In the genomic region with DNA sequence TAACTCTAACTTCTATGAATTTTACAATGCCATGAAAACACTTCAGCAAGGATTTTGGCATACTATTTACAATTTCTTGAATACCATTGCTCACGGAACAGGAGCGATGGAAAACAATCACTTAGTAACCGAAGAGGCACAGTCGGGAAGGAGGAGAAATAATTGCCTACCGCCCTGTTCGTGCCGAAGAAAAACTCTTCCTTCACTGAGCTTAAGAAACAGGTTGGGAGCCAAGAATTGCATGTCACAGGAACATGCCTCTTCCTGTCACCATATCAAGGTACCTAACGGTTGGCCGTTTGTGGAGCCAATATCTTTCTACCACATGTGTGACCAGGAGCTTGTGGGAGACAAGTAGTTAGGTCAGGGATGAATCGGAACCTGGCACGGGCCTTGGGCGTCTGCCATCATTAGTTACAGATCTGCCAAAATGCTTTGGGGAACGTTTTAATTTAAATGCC, we compare ENCODE assay signal across 14 mouse cellular contexts. TPM values are rescaled to one million over a fixed set of nuclear protein-coding genes. Genes with fewer than 3 reads are reported as not detected.
DNase-seq lines count a peak whose midpoint lies in the region; ATAC-seq lines count a peak whose summit lies in the region.
"Had no signal": no experiment of that assay in that cellular context is flagged by ENCODE, and none has a peak within 500 bp of the region (broad histone marks: within the 10 kb centered on the region; RNA-seq: fewer than 3 reads in every experiment).

No protein-coding gene starts in this region.

- 0 out of 2 replicates have a peak, but pooled peaks cover 10% of the 10 kb centered on the region for H3K27me3 ChIP-seq in embryonic facial prominence, embryonic 10.5 days (replicated peaks; ENCODE audit: low read depth, poor library complexity, severe bottlenecking)
- H3K27me3 ChIP-seq: neural tube, embryonic 15.5 days had no signal

- peak; percentile 67 for DNase-seq in adrenal gland, adult 2 months
- no peak for DNase-seq in adrenal gland, adult 18-20 months (ENCODE audit: low spot score in 2 of 2)
- peak; percentile 18 for DNase-seq in left cerebral cortex, postnatal 4 days
- DNase-seq in left cerebral cortex, postnatal 14 days (ENCODE audit: low spot score in 2 of 2) = no peak
- peak; percentile 65 for DNase-seq in cerebellum, adult 9-10 months
- no peak for DNase-seq in embryonic facial prominence, embryonic 10.5 days (ENCODE audit: low spot score)
- no peak for DNase-seq in layer of hippocampus, adult 11-12 months (ENCODE audit: low spot score)
- DNase-seq: kidney, postnatal 14 days; lung, postnatal 4 days; right cerebral cortex, adult 18-20 months had no signal

- H3K36me3 ChIP-seq in embryonic facial prominence, embryonic 10.5 days (replicated peaks) = no peaks in the 10 kb centered on the region
- H3K36me3 ChIP-seq: forebrain, embryonic 12.5 days; neural tube, embryonic 15.5 days had no signal

- H3K4me3 ChIP-seq in embryonic facial prominence, embryonic 10.5 days = no peak overlapping the region
- H3K4me3 ChIP-seq: forebrain, embryonic 12.5 days; neural tube, embryonic 15.5 days had no signal

- WGBS in embryonic facial prominence, embryonic 10.5 days = 87% methylated on average over 13 of the region's 13 CpGs

- intact Hi-C loops in left cerebral cortex, postnatal 4 days (cut with DNase I) = loop anchor here (5.0 to 10.0 kb wide), 2 partner anchors 215 to 288 kb away; a partner anchor contains a TSS
- intact Hi-C loops in left cerebral cortex, postnatal 14 days (cut with DNase I) = loop anchor here (5.0 to 10.0 kb wide), 2 partner anchors 100 to 288 kb away; no protein-coding TSS in a partner anchor

- no peak overlapping the region for H3K27ac ChIP-seq in embryonic facial prominence, embryonic 10.5 days (replicated peaks)
- H3K27ac ChIP-seq: forebrain, embryonic 12.5 days; neural tube, embryonic 15.5 days; stomach, postnatal 0 days had no signal

- H3K4me1 ChIP-seq in embryonic facial prominence, embryonic 10.5 days = peaks cover 22% of the 10 kb centered on the region

- peak; percentile 54 for ATAC-seq in megakaryocyte progenitor cell, adult 5-6 weeks (replicated peaks; ENCODE audit: poor library complexity)

- H3K9me3 ChIP-seq in embryonic facial prominence, embryonic 10.5 days = no peaks in the 10 kb centered on the region
- H3K9me3 ChIP-seq: forebrain, embryonic 12.5 days; neural tube, embryonic 15.5 days had no signal

RNA-seq across cellular contexts. Expression of a gene that starts 2.3 kb away (rescaled TPM):
- 10 to 100 TPM; 46.8 to 55.0 TPM for total RNA-seq in adrenal gland, adult 2 months (2021)
- 8.9 and 11.6 TPM in 2 replicates for polyA plus RNA-seq in adrenal gland, adult 2 months (2012; rRNA removed)
- 10 to 100 TPM; 48.7 to 58.0 TPM for total RNA-seq in adrenal gland, adult 18-20 months (2021)
- total RNA-seq in left cerebral cortex, postnatal 4 days (2021) = 10 to 100 TPM; 51.2 to 52.0 TPM
- total RNA-seq in left cerebral cortex, postnatal 14 days (2021) = 10 to 100 TPM; 75.0 to 76.0 TPM
- total RNA-seq in megakaryocyte progenitor cell, adult 5-6 weeks (2015) = 25.0 and 29.6 TPM in 2 replicates
- 28.1 and 28.5 TPM in 2 replicates for total RNA-seq in megakaryocyte progenitor cell, adult 5-6 weeks (2017)
- 5.1 and 6.0 TPM in 2 replicates for polyA plus RNA-seq in embryonic facial prominence, embryonic 10.5 days (2016; fragmentation: Nextera tagmentation; extraction: Ambion mirVana)

Comparison
In these comparisons a context has a peak if more than half of its experiments do, and no peak if none do; other contexts are left out.
1. DNase-seq: peak in adrenal gland, adult 2 months (single experiment), left cerebral cortex, postnatal 4 days (single experiment) and cerebellum, adult 9-10 months (single experiment); none in adrenal gland, adult 18-20 months (0 of 2), left cerebral cortex, postnatal 14 days (0 of 2), embryonic facial prominence, embryonic 10.5 days (single experiment) and layer of hippocampus, adult 11-12 months (single experiment).